In genomic region chr6:50358104-50358679, GRCm38 (mm10) we compare ENCODE assay signal across 8 mouse cellular contexts.
DNase-seq lines count a peak whose midpoint lies in the region; ATAC-seq lines count a peak whose summit lies in the region.

No protein-coding gene starts in this region.

- DNase-seq in gastrocnemius, postnatal 25 days = peak; percentile 54
- DNase-seq in left cerebral cortex, postnatal 36 days (ENCODE audit: low spot score in 2 of 2) = peak; percentile 62 to 71
- peak; percentile 50 for DNase-seq in skeletal muscle tissue, adult 2 months (ENCODE audit: low read depth, low spot score)
- DNase-seq in urinary bladder, postnatal 10 days (ENCODE audit: low spot score) = no peak

- WGBS in midbrain, embryonic 13.5 days = 66% methylated on average over 16 of the region's 16 CpGs
- 57% methylated on average over 16 of the region's 16 CpGs for WGBS in midbrain, embryonic 15.5 days
- 44% methylated on average over 16 of the region's 16 CpGs for WGBS in intestine, embryonic 16.5 days

- no peak overlapping the region for H3K4me2 ChIP-seq in midbrain, embryonic 13.5 days (replicated peaks)
- H3K4me2 ChIP-seq in midbrain, embryonic 15.5 days = no peak overlapping the region
- peak overlapping the region; percentile 37 for H3K4me2 ChIP-seq in intestine, embryonic 16.5 days (ENCODE audit: low read depth, low read length)

- no peak overlapping the region for H3K27ac ChIP-seq in midbrain, embryonic 13.5 days
- no peak overlapping the region for H3K27ac ChIP-seq in midbrain, embryonic 15.5 days
- H3K27ac ChIP-seq in intestine, embryonic 16.5 days (ENCODE audit: low read length) = peak overlapping the region; percentile 95

- intact Hi-C loops in left cerebral cortex, postnatal 36 days (cut with DNase I) = loop anchor here (5.0 kb wide), 1 partner anchor 36 kb away; no protein-coding TSS in a partner anchor

- H3K9ac ChIP-seq in midbrain, embryonic 13.5 days (replicated peaks) = no peak overlapping the region
- no peak overlapping the region for H3K9ac ChIP-seq in midbrain, embryonic 15.5 days
- peak overlapping the region; percentile 48 for H3K9ac ChIP-seq in intestine, embryonic 16.5 days (ENCODE audit: low read depth, low read length)

- no peaks in the 10 kb centered on the region for H3K9me3 ChIP-seq in midbrain, embryonic 13.5 days
- H3K9me3 ChIP-seq in midbrain, embryonic 15.5 days = no peaks in the 10 kb centered on the region
- no peaks in the 10 kb centered on the region for H3K9me3 ChIP-seq in intestine, embryonic 16.5 days (ENCODE audit: control insufficient read depth, low read length)

- H3K27me3 ChIP-seq in midbrain, embryonic 13.5 days = no peaks in the 10 kb centered on the region
- H3K27me3 ChIP-seq in midbrain, embryonic 15.5 days (replicated peaks) = no peaks in the 10 kb centered on the region
- H3K27me3 ChIP-seq in intestine, embryonic 16.5 days (replicated peaks; ENCODE audit: control insufficient read depth, insufficient read depth, low read length) = no peaks in the 10 kb centered on the region

- no peak overlapping the region for H3K4me3 ChIP-seq in midbrain, embryonic 13.5 days (replicated peaks)
- H3K4me3 ChIP-seq in midbrain, embryonic 15.5 days = no peak overlapping the region
- H3K4me3 ChIP-seq in intestine, embryonic 16.5 days (ENCODE audit: low read length) = peak overlapping the region; percentile 8; the same call in 1 of the 2 replicates

- peak; percentile 69; the same call in 1 of the 2 replicates for ATAC-seq in midbrain, embryonic 13.5 days
- ATAC-seq in midbrain, embryonic 15.5 days (replicated peaks) = no peak
- ATAC-seq in intestine, embryonic 16.5 days = peak; percentile 88
- ATAC-seq in CD4-positive, CD25-positive, alpha-beta regulatory T cell, adult 4 months = no peak

- peaks cover 22% of the 10 kb centered on the region for H3K4me1 ChIP-seq in midbrain, embryonic 13.5 days (replicated peaks)
- peaks cover 26% of the 10 kb centered on the region for H3K4me1 ChIP-seq in midbrain, embryonic 15.5 days
- H3K4me1 ChIP-seq in intestine, embryonic 16.5 days (ENCODE audit: control insufficient read depth, insufficient read depth, low read length) = peaks cover 30% of the 10 kb centered on the region

- no peaks in the 10 kb centered on the region for H3K36me3 ChIP-seq in midbrain, embryonic 13.5 days
- H3K36me3 ChIP-seq in midbrain, embryonic 15.5 days (replicated peaks) = no peaks in the 10 kb centered on the region
- H3K36me3 ChIP-seq in intestine, embryonic 16.5 days (ENCODE audit: control insufficient read depth, insufficient read depth, low read length) = no peaks in the 10 kb centered on the region

Comparison
In these comparisons a context has a peak if more than half of its experiments do, and no peak if none do; other contexts are left out.
1. ATAC-seq: peak in midbrain, embryonic 13.5 days (single experiment) and intestine, embryonic 16.5 days (single experiment); none in midbrain, embryonic 15.5 days (single experiment) and CD4-positive, CD25-positive, alpha-beta regulatory T cell, adult 4 months (single experiment).